Mouse (Mus musculus): ENCODE results near the gene Cemip2. TPM values are rescaled to one million over a fixed set of nuclear protein-coding genes. Genes with fewer than 3 reads are reported as not detected.
A peak's percentile ranks its signal among the peaks of the same experiment; 100 is the strongest.

Cemip2 gene
- total RNA-seq, 1 experiment from 2014 or later: 13.1 TPM

- ATAC-seq (replicated peaks; ENCODE audit: insufficient number of reproducible peaks, low FRiP score, low TSS enrichment, poor library complexity, severe bottlenecking): no peak
Observed at GRCm38 (mm10) chr19:21799410-21800373, 21.6 kb downstream of the Cemip2 start.

GRCm38 (mm10) chr19:21804488-21804887 lies 26.3 kb downstream of the Cemip2 start:
- no peak for ATAC-seq (replicated peaks; ENCODE audit: insufficient number of reproducible peaks, low FRiP score, low TSS enrichment, poor library complexity, severe bottlenecking)

- no peak for ATAC-seq (replicated peaks; ENCODE audit: insufficient number of reproducible peaks, low FRiP score, low TSS enrichment, poor library complexity, severe bottlenecking)
Observed at GRCm38 (mm10) chr19:21805305-21805704, 27.2 kb downstream of the Cemip2 start.

- ATAC-seq (replicated peaks; ENCODE audit: insufficient number of reproducible peaks, low FRiP score, low TSS enrichment, poor library complexity, severe bottlenecking): no peak
Observed at GRCm38 (mm10) chr19:21810135-21810534, 32.0 kb downstream of the Cemip2 start.

DNA sequence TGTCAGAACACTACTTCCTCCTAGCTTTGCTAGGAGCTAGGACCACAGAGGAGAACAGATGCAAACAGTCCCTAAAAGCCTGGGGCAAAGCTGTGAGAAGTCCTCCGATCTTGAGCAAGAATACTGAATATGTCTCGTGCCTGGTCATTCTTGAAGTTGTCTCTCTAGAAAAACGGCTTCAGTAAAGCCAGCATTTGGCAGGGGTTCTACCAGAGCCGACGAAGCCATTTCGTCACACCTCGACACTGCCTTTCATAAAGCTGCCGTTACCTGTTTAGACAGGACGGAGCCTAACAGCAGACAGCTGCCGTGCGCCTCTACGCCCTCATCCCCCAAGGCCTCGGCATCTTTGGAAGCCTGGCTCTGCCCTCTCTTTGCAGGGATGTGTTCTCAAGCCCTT lies 35.4 kb downstream of the Cemip2 start:
- no peak for ATAC-seq (replicated peaks; ENCODE audit: insufficient number of reproducible peaks, low FRiP score, low TSS enrichment, poor library complexity, severe bottlenecking)

DNA sequence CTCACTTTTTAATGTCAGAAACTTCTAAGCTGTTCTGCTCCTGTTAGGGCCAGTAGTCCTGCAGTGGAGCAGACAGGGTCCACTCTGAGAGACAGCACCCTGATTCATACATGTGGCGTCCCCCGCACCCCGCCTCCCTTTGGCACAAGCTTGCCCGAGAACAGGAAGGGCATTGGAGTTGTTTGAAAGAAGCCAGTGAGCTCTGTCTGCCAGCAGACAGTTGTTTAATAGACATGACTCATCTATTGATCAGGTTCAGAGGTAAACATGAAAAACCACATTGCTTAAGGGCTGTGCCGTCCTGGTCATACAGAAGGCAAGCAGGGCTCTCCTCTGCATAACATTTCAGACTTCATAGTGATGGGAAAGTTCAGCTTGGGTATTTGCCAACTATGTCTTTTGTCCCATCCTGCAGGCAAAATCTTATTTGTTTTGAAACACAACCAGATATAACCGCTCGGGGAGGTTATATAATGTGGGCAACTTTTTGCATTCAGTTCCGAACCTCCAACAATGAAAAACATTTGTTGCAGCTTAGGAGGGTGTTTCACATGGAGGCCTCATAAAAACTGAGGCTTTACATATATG lies 36.4 kb downstream of the Cemip2 start:
- no peak for ATAC-seq (replicated peaks; ENCODE audit: insufficient number of reproducible peaks, low FRiP score, low TSS enrichment, poor library complexity, severe bottlenecking)

DNA sequence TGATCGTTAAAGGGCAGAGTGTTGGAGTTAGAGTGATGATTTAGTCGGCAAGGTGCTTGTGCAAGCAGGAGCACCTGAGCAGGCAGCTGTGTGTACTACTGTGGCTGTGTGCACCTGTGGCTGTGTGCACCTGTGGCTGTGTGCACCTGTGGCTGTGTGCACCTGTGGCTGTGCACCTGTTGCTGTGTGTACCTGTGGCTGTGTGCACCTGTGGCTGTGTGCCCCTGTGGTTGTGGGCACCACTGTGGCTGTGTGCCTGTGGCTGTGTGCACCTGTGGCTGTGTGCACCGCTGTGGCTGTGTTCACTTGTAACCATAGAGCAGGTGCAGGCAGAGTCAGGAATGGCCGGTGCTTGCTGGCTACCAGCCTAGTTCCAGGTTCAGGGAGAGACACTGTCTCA lies 38.1 kb downstream of the Cemip2 start:
- ATAC-seq (replicated peaks; ENCODE audit: insufficient number of reproducible peaks, low FRiP score, low TSS enrichment, poor library complexity, severe bottlenecking): no peak

- ATAC-seq (replicated peaks; ENCODE audit: insufficient number of reproducible peaks, low FRiP score, low TSS enrichment, poor library complexity, severe bottlenecking): peak; percentile 66
Observed at GRCm38 (mm10) chr19:21818021-21818725, 40.0 kb downstream of the Cemip2 start.

GRCm38 (mm10) chr19:21819585-21819984 lies 41.4 kb downstream of the Cemip2 start:
- ATAC-seq (replicated peaks; ENCODE audit: insufficient number of reproducible peaks, low FRiP score, low TSS enrichment, poor library complexity, severe bottlenecking): no peak

- no peak for ATAC-seq (replicated peaks; ENCODE audit: insufficient number of reproducible peaks, low FRiP score, low TSS enrichment, poor library complexity, severe bottlenecking)
Observed at GRCm38 (mm10) chr19:21820126-21820525, 42.0 kb downstream of the Cemip2 start.

- no peak for ATAC-seq (replicated peaks; ENCODE audit: insufficient number of reproducible peaks, low FRiP score, low TSS enrichment, poor library complexity, severe bottlenecking)
Observed at GRCm38 (mm10) chr19:21821877-21822276, 43.7 kb downstream of the Cemip2 start.

GRCm38 (mm10) chr19:21824146-21824545 lies 46.0 kb downstream of the Cemip2 start:
- no peak for ATAC-seq (replicated peaks; ENCODE audit: insufficient number of reproducible peaks, low FRiP score, low TSS enrichment, poor library complexity, severe bottlenecking)

GRCm38 (mm10) chr19:21825128-21825885 lies 47.2 kb downstream of the Cemip2 start:
- ATAC-seq (replicated peaks; ENCODE audit: insufficient number of reproducible peaks, low FRiP score, low TSS enrichment, poor library complexity, severe bottlenecking): no peak

GRCm38 (mm10) chr19:21833416-21833992 lies 55.4 kb downstream of the Cemip2 start:
- ATAC-seq (replicated peaks; ENCODE audit: insufficient number of reproducible peaks, low FRiP score, low TSS enrichment, poor library complexity, severe bottlenecking): no peak

DNA sequence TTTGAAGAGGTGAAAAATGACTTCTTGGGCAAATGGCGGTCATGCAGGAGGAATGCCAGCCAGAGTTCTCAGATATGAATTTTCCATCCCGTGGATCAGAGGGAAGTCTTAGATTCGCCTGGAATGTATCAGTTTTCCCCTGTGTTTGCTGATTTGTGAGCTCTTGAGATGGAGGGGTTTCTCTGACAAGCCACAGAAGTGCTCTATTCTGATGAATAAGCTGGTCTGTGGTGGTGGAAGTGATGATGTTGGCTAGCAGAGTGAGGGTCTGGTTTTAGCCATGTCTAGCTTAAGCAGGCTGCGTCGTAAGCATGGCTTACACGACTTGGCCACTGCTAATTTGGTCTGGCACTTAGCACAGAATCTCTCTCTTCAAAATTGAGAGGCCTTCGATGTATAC lies 56.8 kb downstream of the Cemip2 start:
- ATAC-seq (replicated peaks; ENCODE audit: insufficient number of reproducible peaks, low FRiP score, low TSS enrichment, poor library complexity, severe bottlenecking): no peak

DNA sequence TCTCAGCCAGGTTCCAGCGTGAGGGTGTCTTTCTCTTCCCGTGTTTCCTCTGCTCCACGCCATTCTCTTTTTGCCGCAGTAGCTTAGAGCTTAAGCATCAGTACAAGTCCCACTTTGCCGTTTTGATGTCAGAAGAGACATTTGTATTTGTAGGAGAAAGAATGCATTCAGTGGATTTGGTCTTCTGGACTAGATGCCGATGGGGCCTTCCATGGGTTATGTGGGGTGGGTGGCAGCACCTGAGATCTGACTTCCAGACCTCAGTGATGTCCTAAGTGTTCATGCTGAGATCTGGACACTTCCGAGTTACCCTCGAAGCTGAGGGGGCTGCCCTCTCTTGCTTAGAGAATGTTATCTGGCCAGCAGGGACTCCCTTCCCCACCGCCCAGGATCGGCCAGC lies 72.6 kb downstream of the Cemip2 start:
- no peak for ATAC-seq (replicated peaks; ENCODE audit: insufficient number of reproducible peaks, low FRiP score, low TSS enrichment, poor library complexity, severe bottlenecking)

GRCm38 (mm10) chr19:21854526-21855228 lies 76.5 kb downstream of the Cemip2 start:
- no peak for ATAC-seq (replicated peaks; ENCODE audit: insufficient number of reproducible peaks, low FRiP score, low TSS enrichment, poor library complexity, severe bottlenecking)

Data from monocyte, adult 5-6 weeks (primary cell).